Mouse (Mus musculus) liver, embryonic 15.5 days (tissue): ENCODE data around the gene Nfkbib. TPM values are rescaled to one million over a fixed set of nuclear protein-coding genes. Genes with fewer than 3 reads are reported as not detected.
A peak's percentile ranks its signal among the peaks of the same experiment; 100 is the strongest.

Source experiments
- ATAC-seq: fragments of 200-750 bp; cut with Nextera tagmentation; 2 replicates; pipeline ENCODE4 v1.8.0; 2017; ENCODE audit warnings: moderate number of reproducible peaks, mild to moderate bottlenecking, moderate library complexity; ENCODE audit not compliant: insufficient read depth
- H3K27ac ChIP-seq: fragments of 300-500 bp; sonication (generic); replicated peaks from 2 replicates; pipeline ENCODE4 v1.5.1; 2015; ENCODE audit warnings: mild to moderate bottlenecking, inconsistent platforms
- H3K27me3 ChIP-seq: fragments of 300-500 bp; sonication (generic); 2 replicates; pipeline ENCODE4 v1.6.1; 2015; ENCODE audit warnings: mild to moderate bottlenecking, inconsistent platforms
- H3K36me3 ChIP-seq: fragments of 300-500 bp; sonication (generic); replicated peaks from 2 replicates; pipeline ENCODE4 v1.6.1; 2015; ENCODE audit warnings: moderate library complexity, mild to moderate bottlenecking, inconsistent platforms
- H3K4me1 ChIP-seq: fragments of 300-500 bp; sonication (generic); replicated peaks from 2 replicates; pipeline ENCODE4 v1.6.1; 2015; ENCODE audit warnings: inconsistent platforms
- H3K4me2 ChIP-seq: fragments of 300-500 bp; sonication (generic); 2 replicates; pipeline ENCODE4 v1.6.1; 2015; ENCODE audit warnings: moderate library complexity, mild to moderate bottlenecking, inconsistent platforms
- H3K4me3 ChIP-seq: fragments of 300-500 bp; sonication (generic); replicated peaks from 2 replicates; pipeline ENCODE4 v1.5.1; 2015; ENCODE audit warnings: mild to moderate bottlenecking, inconsistent platforms
- H3K9ac ChIP-seq: fragments of 300-500 bp; sonication (generic); 2 replicates; pipeline ENCODE4 v1.6.1; 2015; ENCODE audit warnings: moderate library complexity, mild to moderate bottlenecking, inconsistent platforms
- H3K9me3 ChIP-seq: fragments of 300-500 bp; sonication (generic); replicated peaks from 2 replicates; pipeline ENCODE4 v1.6.1; 2016; ENCODE audit warnings: inconsistent platforms
- WGBS: fragments of 180-500 bp; shearing (Covaris S2); methylation state at CpG from one replicate; pipeline ENCODE4 v1.1.7; 2015; ENCODE audit warnings: mixed read lengths; ENCODE audit not compliant: insufficient replicate concordance; 5-methylcytosine and 5-hydroxymethylcytosine counted together
- polyA plus RNA-seq: library from polyadenylated mRNA; unstranded; fragments of >200 nt; fragmentation: Nextera tagmentation; extraction: Ambion mirVana; gene quantifications from 2 replicates; pipeline ENCODE4 v1.2.1, GENCODE M21; 2015

The Nfkbib gene
- polyA plus RNA-seq, 1 experiment from 2014 or later: 29.4 TPM

- 65% methylated on average over 6 of the region's 6 CpGs for WGBS
Measured at GRCm38 (mm10) chr7:28735701-28736100, 31.6 kb downstream of the Nfkbib start.

GRCm38 (mm10) chr7:28733211-28733610, 34.1 kb downstream of the Nfkbib start:
- Histone ChIP-seq H3K36me3 (peaks cover 4% of the 10 kb centered on the region; the same call in 1 of the 2 replicates), H3K9ac (no peak overlapping the region; the same call in 1 of the 2 replicates)

More at GRCm38 (mm10) chr7:28735701-28736100, 31.6 kb downstream of the Nfkbib start:
- Histone ChIP-seq H3K36me3 (peaks cover 15% of the 10 kb centered on the region), H3K27ac (no peak overlapping the region), H3K27me3 (peaks cover 20% of the 10 kb centered on the region), H3K9me3 (no peaks in the 10 kb centered on the region), H3K4me2 (no peak overlapping the region), H3K4me1 (peaks cover 27% of the 10 kb centered on the region), H3K4me3 (no peak overlapping the region), H3K9ac (no peak overlapping the region)
- ATAC-seq: no peak

GRCm38 (mm10) chr7:28732341-28733142, 34.8 kb downstream of the Nfkbib start:
- peaks cover 22% of the 10 kb centered on the region for H3K27me3 ChIP-seq

More at GRCm38 (mm10) chr7:28733211-28733610, 34.1 kb downstream of the Nfkbib start:
- peak overlapping the region; percentile 54 for H3K4me3 ChIP-seq
- peaks cover 19% of the 10 kb centered on the region for H3K4me1 ChIP-seq
- H3K4me2 ChIP-seq: peak overlapping the region; percentile 84
- H3K9me3 ChIP-seq: no peaks in the 10 kb centered on the region
- WGBS: 17% methylated on average over 11 of the region's 11 CpGs
- H3K27ac ChIP-seq: no peak overlapping the region
- peaks cover 22% of the 10 kb centered on the region for H3K27me3 ChIP-seq
- ATAC-seq: 0 out of 2 replicates have a peak, but pooled peaks have one; percentile 4

GRCm38 (mm10) chr7:28727649-28728340, 39.5 kb downstream of the Nfkbib start:
- Histone ChIP-seq H3K9ac (no peak overlapping the region), H3K27me3 (peaks cover 22% of the 10 kb centered on the region), H3K4me3 (no peak overlapping the region), H3K4me2 (no peak overlapping the region), H3K9me3 (no peaks in the 10 kb centered on the region), H3K36me3 (0 out of 2 replicates have a peak, but pooled peaks cover 3% of the 10 kb centered on the region), H3K27ac (no peak overlapping the region), H3K4me1 (peaks cover 14% of the 10 kb centered on the region)
- WGBS: 65% methylated on average over 10 of the region's 10 CpGs
- no peak for ATAC-seq

More at GRCm38 (mm10) chr7:28732341-28733142, 34.8 kb downstream of the Nfkbib start:
- H3K4me1 ChIP-seq: peaks cover 19% of the 10 kb centered on the region
- peak overlapping the region; percentile 54 for H3K4me3 ChIP-seq
- H3K36me3 ChIP-seq: 0 out of 2 replicates have a peak, but pooled peaks cover 3% of the 10 kb centered on the region
- no peak overlapping the region; the same call in 1 of the 2 replicates for H3K9ac ChIP-seq
- H3K4me2 ChIP-seq: peak overlapping the region; percentile 84
- peak; percentile 84 for ATAC-seq
- H3K9me3 ChIP-seq: no peaks in the 10 kb centered on the region
- 5% methylated on average over 58 of the region's 58 CpGs for WGBS
- no peak overlapping the region for H3K27ac ChIP-seq

GRCm38 (mm10) chr7:28726600-28726999, 40.7 kb downstream of the Nfkbib start:
- no peak for ATAC-seq
- Histone ChIP-seq H3K4me2 (no peak overlapping the region), H3K9ac (no peak overlapping the region), H3K4me1 (peaks cover 5% of the 10 kb centered on the region; the same call in 1 of the 2 replicates), H3K9me3 (no peaks in the 10 kb centered on the region), H3K27ac (no peak overlapping the region), H3K4me3 (no peak overlapping the region), H3K27me3 (peaks cover 11% of the 10 kb centered on the region), H3K36me3 (no peaks in the 10 kb centered on the region)
- 10% methylated on average over 14 of the region's 14 CpGs for WGBS

- no peak for ATAC-seq
- Histone ChIP-seq H3K36me3 (no peaks in the 10 kb centered on the region), H3K4me3 (no peak overlapping the region), H3K27me3 (0 out of 2 replicates have a peak, but pooled peaks cover 3% of the 10 kb centered on the region), H3K9ac (no peak overlapping the region), H3K9me3 (no peaks in the 10 kb centered on the region), H3K27ac (no peak overlapping the region), H3K4me2 (no peak overlapping the region), H3K4me1 (peaks cover 5% of the 10 kb centered on the region; the same call in 1 of the 2 replicates)
- WGBS: 81% methylated on average over 2 of the region's 2 CpGs
Measured at GRCm38 (mm10) chr7:28724613-28725012, 42.7 kb downstream of the Nfkbib start.

- no peak for ATAC-seq
- 77% methylated on average over 7 of the region's 7 CpGs for WGBS
- H3K27me3 ChIP-seq: peaks cover 12% of the 10 kb centered on the region
- H3K4me2 ChIP-seq: no peak overlapping the region
- no peaks in the 10 kb centered on the region for H3K9me3 ChIP-seq
- H3K4me3 ChIP-seq: no peak overlapping the region
- H3K9ac ChIP-seq: no peak overlapping the region
- no peaks in the 10 kb centered on the region for H3K36me3 ChIP-seq
- H3K27ac ChIP-seq: no peak overlapping the region
- H3K4me1 ChIP-seq: peaks cover 5% of the 10 kb centered on the region; the same call in 1 of the 2 replicates
Measured at GRCm38 (mm10) chr7:28722079-28722478, 45.2 kb downstream of the Nfkbib start.

GRCm38 (mm10) chr7:28720753-28721537, 46.4 kb downstream of the Nfkbib start:
- H3K27me3 ChIP-seq: peaks cover 22% of the 10 kb centered on the region
- no peaks in the 10 kb centered on the region for H3K36me3 ChIP-seq
- WGBS: 67% methylated on average over 3 of the region's 3 CpGs
- H3K9me3 ChIP-seq: no peaks in the 10 kb centered on the region
- H3K27ac ChIP-seq: no peak overlapping the region
- no peak overlapping the region for H3K4me2 ChIP-seq
- H3K9ac ChIP-seq: no peak overlapping the region
- H3K4me3 ChIP-seq: no peak overlapping the region
- ATAC-seq: no peak
- H3K4me1 ChIP-seq: no peaks in the 10 kb centered on the region

GRCm38 (mm10) chr7:28719650-28720049, 47.7 kb downstream of the Nfkbib start:
- H3K36me3 ChIP-seq: no peaks in the 10 kb centered on the region
- no peaks in the 10 kb centered on the region for H3K4me1 ChIP-seq
- no peak overlapping the region for H3K4me2 ChIP-seq
- H3K27ac ChIP-seq: no peak overlapping the region
- WGBS: 64% methylated on average over 2 of the region's 2 CpGs
- no peak for ATAC-seq
- H3K27me3 ChIP-seq: peaks cover 30% of the 10 kb centered on the region
- no peak overlapping the region for H3K9ac ChIP-seq
- H3K4me3 ChIP-seq: no peak overlapping the region
- no peaks in the 10 kb centered on the region for H3K9me3 ChIP-seq

- peaks cover 32% of the 10 kb centered on the region for H3K27me3 ChIP-seq
- 45% methylated on average over 4 of the region's 4 CpGs for WGBS
- no peak overlapping the region for H3K4me3 ChIP-seq
- H3K27ac ChIP-seq: no peak overlapping the region
- no peaks in the 10 kb centered on the region for H3K9me3 ChIP-seq
- ATAC-seq: no peak
- no peak overlapping the region for H3K9ac ChIP-seq
- no peak overlapping the region for H3K4me2 ChIP-seq
- H3K36me3 ChIP-seq: no peaks in the 10 kb centered on the region
- H3K4me1 ChIP-seq: no peaks in the 10 kb centered on the region
Measured at GRCm38 (mm10) chr7:28719159-28719558, 48.2 kb downstream of the Nfkbib start.
